Mouse (Mus musculus) heart, adult 2 months (tissue): ENCODE data around the gene Gm13178. TPM values are rescaled to one million over a fixed set of nuclear protein-coding genes. Genes with fewer than 3 reads are reported as not detected.

Experiments used
- DNase-seq, 2 experiments: peaks; one replicate each; pipeline ENCODE4 v3.0.0; 2021
- H3K27ac ChIP-seq: fragments of 200-600 bp; 2 replicates; pipeline ENCODE4 v1.8.1; 2022
- H3K27me3 ChIP-seq: fragments of 200-500 bp; 2 replicates; pipeline ENCODE4 v1.6.1; 2012; ENCODE audit warnings: mild to moderate bottlenecking, low read length, inconsistent platforms, mixed read lengths; ENCODE audit not compliant: control insufficient read depth, insufficient read depth
- H3K36me3 ChIP-seq: fragments of 200-500 bp; 2 replicates; pipeline ENCODE4 v1.6.1; 2012; ENCODE audit warnings: low read length, inconsistent platforms; ENCODE audit not compliant: control insufficient read depth, insufficient read depth
- H3K4me1 ChIP-seq: fragments of 200-500 bp; 2 replicates; pipeline ENCODE4 v1.6.1; 2011; ENCODE audit warnings: low read length; ENCODE audit not compliant: control insufficient read depth, insufficient read depth
- H3K4me3 ChIP-seq: fragments of 200-600 bp; 2 replicates; pipeline ENCODE4 v1.8.1; 2022
- H3K79me2 ChIP-seq: fragments of 200-500 bp; replicated peaks from 2 replicates; pipeline ENCODE4 v1.6.1; 2012; ENCODE audit warnings: mild to moderate bottlenecking, inconsistent platforms, low read length, moderate library complexity, mixed read lengths; ENCODE audit not compliant: control insufficient read depth, insufficient read depth
- H3K9ac ChIP-seq: fragments of 200-500 bp; 2 replicates; pipeline ENCODE4 v1.6.1; 2012; ENCODE audit warnings: low read depth, mild to moderate bottlenecking, control low read depth, inconsistent platforms, low read length, mixed read lengths
- CTCF ChIP-seq: fragments of 200-600 bp; IDR thresholded peaks from 2 replicates; pipeline ENCODE4 v1.8.1; 2022; ENCODE audit warnings: antibody characterized with exemption, mild to moderate bottlenecking, moderate library complexity
- EP300 ChIP-seq: fragments of 200-500 bp; IDR thresholded peaks from 2 replicates; pipeline ENCODE4 v1.6.1; 2011; ENCODE audit warnings: low read depth, low read length, control low read depth; ENCODE audit not compliant: insufficient read depth
- POLR2A ChIP-seq: fragments of 200-500 bp; IDR thresholded peaks from 2 replicates; pipeline ENCODE4 v1.6.1; 2011; ENCODE audit warnings: mild to moderate bottlenecking, low read depth, low read length, control low read depth; ENCODE audit not compliant: insufficient read depth
- WGBS: fragments of 180-500 bp; shearing (Covaris S2); methylation state at CpG from one replicate; pipeline ENCODE4 v1.1.7; 2018; 5-methylcytosine and 5-hydroxymethylcytosine counted together
- intact Hi-C: fragments of 180-260 bp; cut with DNase I; formaldehyde crosslinking; loops from one replicate; pipeline ENCODE4 v1.15.1; 2025
- long read RNA-seq: library from polyadenylated mRNA; stranded (forward); transcript quantifications from one replicate; pipeline ENCODE4 v2.0.0, GENCODE M21; 2021
- polyA plus RNA-seq: library from polyadenylated mRNA; depleted of rRNA; stranded (reverse); fragments of >200 nt; gene quantifications from 2 replicates; pipeline ENCODE4 v1.2.3, GENCODE M21; 2012; rRNA removed
- total RNA-seq, 2 experiments: library from RNA; stranded (reverse); gene quantifications; 2 replicates each; pipeline ENCODE4 v1.2.3; 2021

The Gm13178 gene
- not detected for total RNA-seq
- not detected in 2 replicates for polyA plus RNA-seq
- long read RNA-seq, result 0 reads

- H3K27me3 ChIP-seq, result no peaks in the 10 kb centered on the region
- intact Hi-C loops, result no loop called here
- H3K9ac ChIP-seq, result no peak within 1 kb of the TSS
- no peaks in the 10 kb centered on the region for H3K79me2 ChIP-seq
- no peak within 1 kb of the TSS for H3K4me3 ChIP-seq
- no peaks in the 10 kb centered on the region for H3K4me1 ChIP-seq
- 80% methylated on average over 1 of the region's 1 CpGs for whole genome bisulfite sequencing
- H3K27ac ChIP-seq, result no peak within 1 kb of the TSS
- DNase-seq, result no peak
- H3K36me3 ChIP-seq, result no peaks in the 10 kb centered on the region
- TF ChIP-seq CTCF (no peak), POLR2A (no peak), EP300 (no peak)
Observed at GRCm38 (mm10) chr4:144721304-144721703, at the start of gene Gm13178. Gm13178 (minus strand) TSS chr4:144721404.

- Histone ChIP-seq H3K4me1 (no peaks in the 10 kb centered on the region), H3K4me3 (no peak overlapping the region), H3K79me2 (no peaks in the 10 kb centered on the region), H3K9ac (no peak overlapping the region), H3K27ac (no peak overlapping the region), H3K36me3 (no peaks in the 10 kb centered on the region), H3K27me3 (no peaks in the 10 kb centered on the region)
- intact Hi-C loops, result loop anchor here (5.0 to 10.0 kb wide), 4 partner anchors 107 to 529 kb away; no protein-coding TSS in a partner anchor
- peak; percentile 81 for TF ChIP-seq CTCF
- TF ChIP-seq POLR2A, result no peak
- TF ChIP-seq EP300, result no peak
- DNase-seq, result peak; percentile 13 to 27
- WGBS, result 25% methylated on average over 2 of the region's 2 CpGs
Observed at GRCm38 (mm10) chr4:144765722-144766121, 44.5 kb upstream of the Gm13178 start.

- no peaks in the 10 kb centered on the region for H3K36me3 ChIP-seq
- H3K4me3 ChIP-seq, result no peak overlapping the region
- WGBS, result 18% methylated on average over 1 of the region's 1 CpGs
- H3K79me2 ChIP-seq, result no peaks in the 10 kb centered on the region
- no peak overlapping the region for H3K9ac ChIP-seq
- TF ChIP-seq POLR2A, result no peak
- no peak for TF ChIP-seq EP300
- no peak for TF ChIP-seq CTCF
- no peak for DNase-seq
- H3K27ac ChIP-seq, result no peak overlapping the region
- H3K27me3 ChIP-seq, result no peaks in the 10 kb centered on the region
- intact Hi-C loops, result no loop called here
- H3K4me1 ChIP-seq, result no peaks in the 10 kb centered on the region
Observed at GRCm38 (mm10) chr4:144749139-144749538, 27.9 kb upstream of the Gm13178 start.

GRCm38 (mm10) chr4:144719691-144720090 lies 1.5 kb downstream of the Gm13178 start:
- Histone ChIP-seq H3K4me1 (no peaks in the 10 kb centered on the region), H3K36me3 (no peaks in the 10 kb centered on the region), H3K27ac (no peak overlapping the region), H3K27me3 (no peaks in the 10 kb centered on the region), H3K4me3 (no peak overlapping the region), H3K79me2 (no peaks in the 10 kb centered on the region), H3K9ac (no peak overlapping the region)
- 88% methylated on average over 1 of the region's 1 CpGs for WGBS
- DNase-seq, result no peak
- TF ChIP-seq EP300 (no peak), CTCF (no peak), POLR2A (no peak)
- intact Hi-C loops, result no loop called here

GRCm38 (mm10) chr4:144718288-144718687 lies 2.9 kb downstream of the Gm13178 start:
- no peaks in the 10 kb centered on the region for H3K27me3 ChIP-seq
- H3K36me3 ChIP-seq, result no peaks in the 10 kb centered on the region
- no peaks in the 10 kb centered on the region for H3K4me1 ChIP-seq
- H3K9ac ChIP-seq, result no peak overlapping the region
- no peak overlapping the region for H3K4me3 ChIP-seq
- no peaks in the 10 kb centered on the region for H3K79me2 ChIP-seq
- no peak overlapping the region for H3K27ac ChIP-seq
- DNase-seq, result no peak
- TF ChIP-seq CTCF (no peak), POLR2A (no peak), EP300 (no peak)
- 76% methylated on average over 1 of the region's 1 CpGs for WGBS
- intact Hi-C loops, result no loop called here

GRCm38 (mm10) chr4:144686268-144686667 lies 34.9 kb downstream of the Gm13178 start, which contains the start of gene Gm436:
Gm436 (minus strand) TSS chr4:144686368.
- WGBS, result 29% methylated on average over 2 of the region's 2 CpGs
- no peak within 1 kb of the TSS for H3K9ac ChIP-seq
- no peaks in the 10 kb centered on the region for H3K4me1 ChIP-seq
- no peak within 1 kb of the TSS for H3K4me3 ChIP-seq
- no peaks in the 10 kb centered on the region for H3K36me3 ChIP-seq
- intact Hi-C loops, result no loop called here
- TF ChIP-seq EP300 (no peak), POLR2A (no peak), CTCF (no peak)
- H3K79me2 ChIP-seq, result no peaks in the 10 kb centered on the region
- no peaks in the 10 kb centered on the region for H3K27me3 ChIP-seq
- DNase-seq, result no peak
- no peak within 1 kb of the TSS for H3K27ac ChIP-seq

Other genes with a start within 250 kb of the Gm13178 start
- not detected for gene 9430007A20Rik, start 201.6 kb downstream of the Gm13178 start, total RNA-seq
- not detected in 2 replicates for gene 9430007A20Rik, start 201.6 kb downstream of the Gm13178 start, polyA plus RNA-seq
- gene Gm13124, start 156.3 kb downstream of the Gm13178 start, total RNA-seq, result not detected
- not detected in 2 replicates for gene Gm13124, start 156.3 kb downstream of the Gm13178 start, polyA plus RNA-seq
- not detected for gene Aadacl4, start 107.7 kb downstream of the Gm13178 start, total RNA-seq
- gene Aadacl4, start 107.7 kb downstream of the Gm13178 start, polyA plus RNA-seq, result not detected in 2 replicates
- not detected for gene Gm436, start 35.0 kb downstream of the Gm13178 start, total RNA-seq
- not detected in 2 replicates for gene Gm436, start 35.0 kb downstream of the Gm13178 start, polyA plus RNA-seq
- not detected for gene Gm438, start 65.2 kb upstream of the Gm13178 start, total RNA-seq
- gene Gm438, start 65.2 kb upstream of the Gm13178 start, polyA plus RNA-seq, result not detected in 2 replicates
- gene Dhrs3, start 171.4 kb upstream of the Gm13178 start, total RNA-seq, result 100 to 1,000 TPM; 139 to 143 TPM
- gene Dhrs3, start 171.4 kb upstream of the Gm13178 start, polyA plus RNA-seq, result 113 and 144 TPM in 2 replicates